Mouse (Mus musculus) hematopoietic multipotent progenitor cell, adult 10-12 weeks (in vitro differentiated cells): ENCODE measurements around the gene Stxbp1. TPM values are rescaled to one million over a fixed set of nuclear protein-coding genes. Genes with fewer than 3 reads are reported as not detected.

Source experiments
- polyA plus RNA-seq: library from polyadenylated mRNA; stranded (reverse); fragments of >175 nt; gene quantifications from 2 replicates; pipeline ENCODE4 v1.2.3, GENCODE M21; 2012; ENCODE audit warnings: low replicate concordance

Gene Stxbp1
- polyA plus RNA-seq = 1.4 and 3.5 TPM in 2 replicates

DNA sequence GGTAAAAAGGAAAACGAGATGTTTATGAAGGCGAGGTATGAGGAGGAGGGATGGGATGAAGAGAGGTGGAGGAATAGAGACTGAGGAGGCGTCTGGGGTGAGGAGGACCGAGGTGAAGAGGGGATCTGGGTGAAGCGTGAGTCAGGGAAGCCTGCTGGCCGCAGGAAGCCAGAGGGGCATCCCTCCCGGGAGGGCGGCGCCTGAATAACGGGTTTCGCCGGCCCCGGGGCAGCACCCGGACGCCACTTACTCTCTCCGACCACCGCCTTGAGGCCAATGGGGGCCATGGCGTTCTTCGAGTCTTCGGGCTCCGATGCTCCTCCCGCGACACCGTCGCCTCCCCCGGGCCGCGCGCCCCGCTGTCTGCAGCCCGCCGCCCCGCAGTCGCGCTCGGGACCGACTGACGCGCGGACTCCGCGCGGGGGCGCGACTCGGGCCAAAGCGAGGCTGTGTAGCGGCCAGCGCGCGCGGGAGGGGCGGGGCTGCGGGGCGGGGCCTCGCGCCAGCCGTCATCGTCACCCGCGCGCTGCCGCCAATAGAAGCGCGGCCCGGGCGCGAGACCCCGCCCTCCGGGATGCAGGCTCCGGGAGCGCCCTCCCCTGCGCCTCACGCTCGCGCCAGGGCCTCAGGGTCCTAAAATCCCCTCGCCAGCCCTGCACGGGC, at the start of gene Stxbp1:
Stxbp1 (minus strand) TSS at position 441 of the 663 bp plus-strand sequence.

DNA sequence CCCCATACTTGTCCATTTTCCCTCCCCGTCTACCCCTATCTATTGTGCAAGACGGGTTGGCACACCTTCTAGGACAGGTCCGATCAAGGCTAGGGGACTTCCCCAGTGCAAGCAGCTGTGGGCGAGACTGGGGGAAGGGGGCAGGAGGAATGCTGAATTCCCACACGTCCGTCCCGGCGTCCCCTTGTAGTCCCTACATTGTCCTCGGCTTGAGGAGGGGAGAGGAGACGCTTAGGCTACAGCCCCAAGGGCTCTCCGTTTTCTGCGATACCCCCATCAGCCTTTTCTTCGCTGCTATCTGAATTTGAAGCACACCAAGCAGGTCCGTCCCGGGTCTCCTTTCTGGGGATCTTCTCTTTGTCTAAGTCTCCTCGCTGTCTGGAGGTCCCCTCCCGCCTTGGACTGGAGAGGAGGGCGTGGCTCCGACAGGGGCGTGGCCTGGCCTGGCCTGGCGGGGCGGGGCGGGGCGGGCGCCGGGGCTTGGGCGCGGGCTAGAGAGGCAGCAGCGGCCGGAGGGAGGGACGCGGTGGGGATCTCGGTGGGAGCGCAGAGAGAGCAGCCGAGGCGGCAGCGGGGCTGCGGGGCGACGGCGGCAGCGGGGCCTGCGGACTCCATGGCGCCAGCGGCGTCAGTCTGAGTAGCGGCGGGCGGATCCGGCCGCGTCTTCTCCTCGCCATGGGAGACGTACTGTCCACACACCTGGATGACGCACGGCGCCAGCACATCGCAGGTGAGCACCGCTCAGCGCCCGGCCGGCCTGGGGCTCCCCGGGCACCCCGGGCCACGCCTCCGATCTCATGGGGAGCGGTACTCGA, 28.8 kb upstream of the Stxbp1 start, which contains the start of gene Fam129b:
Fam129b (plus strand) TSS at position 440 of the 815 bp plus-strand sequence.

GRCm38 (mm10) chr2:32784048-32784681, 62.9 kb downstream of the Stxbp1 start, which contains the start of gene Cfap157:
TSS of gene Cfap157 (minus strand) at chr2:32784428.

DNA sequence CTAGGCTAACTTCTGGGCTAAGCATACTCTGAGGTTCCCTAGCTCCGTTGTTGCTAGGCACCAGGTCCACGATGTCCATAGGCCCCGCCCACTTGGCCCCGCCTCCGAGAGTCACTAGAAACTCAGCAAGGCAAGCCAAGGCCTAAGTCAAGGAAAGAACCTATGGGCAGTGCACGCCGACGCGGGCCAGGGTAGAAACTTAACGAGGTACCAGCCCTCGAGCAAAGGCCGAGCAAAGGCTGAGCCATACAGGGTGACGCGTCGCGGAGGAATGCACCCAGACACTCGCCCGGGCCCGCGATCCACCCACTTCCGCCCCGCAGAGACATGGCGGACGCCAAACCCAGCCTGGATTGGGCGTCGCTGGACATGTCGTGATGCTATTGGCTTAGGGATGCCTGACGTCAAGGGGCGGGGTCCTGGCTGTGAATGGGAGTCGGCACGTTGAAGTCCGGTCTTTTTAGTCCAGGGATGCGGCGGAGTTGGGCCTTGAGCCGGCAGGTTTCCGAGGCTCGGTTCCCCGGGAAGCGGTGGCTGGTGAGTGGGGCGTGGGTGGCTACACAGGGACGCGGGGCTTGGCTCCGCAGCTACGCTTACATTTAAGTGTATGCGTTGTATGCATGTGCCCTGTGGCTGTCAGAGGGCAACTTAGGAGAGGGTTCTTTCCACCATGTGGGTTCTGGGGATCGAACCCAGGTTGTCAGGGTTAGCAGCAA, 71.5 kb downstream of the Stxbp1 start, which contains the start of the genes Ttc16 and Ptrh1:
Ttc16 (minus strand) TSS at position 275 of the 716 bp plus-strand sequence.
Ptrh1 (plus strand) TSS at position 428 of the 716 bp plus-strand sequence.

GRCm38 (mm10) chr2:32757056-32757845, 89.8 kb downstream of the Stxbp1 start, which contains the start of gene Tor2a:
TSS of gene Tor2a (plus strand) at chr2:32757234.

DNA sequence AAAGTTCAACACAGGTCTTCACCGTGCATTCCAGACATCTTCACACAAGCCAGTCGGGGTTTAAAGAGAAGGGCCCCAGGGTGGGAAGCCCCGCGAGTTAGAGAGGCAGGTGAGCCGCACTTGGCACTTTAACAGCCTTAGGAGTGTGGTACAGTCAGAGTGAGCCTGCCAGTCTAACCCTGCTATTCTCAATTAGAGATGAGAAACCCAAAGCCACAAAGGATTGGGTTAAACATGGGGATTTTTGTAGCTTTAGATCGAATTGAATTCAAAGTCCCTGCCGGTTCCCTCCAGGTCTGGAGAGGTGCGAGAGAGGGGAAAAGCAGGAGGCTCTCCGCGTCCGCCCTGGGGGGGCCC, 106.2 kb downstream of the Stxbp1 start, which contains the start of gene 6330409D20Rik:
6330409D20Rik (minus strand) TSS at position 101 of the 357 bp plus-strand sequence.

Other genes starting within 250 kb of the Stxbp1 start
- 15.4 and 20.9 TPM in 2 replicates for gene St6galnac6, start 247.5 kb downstream of the Stxbp1 start, polyA plus RNA-seq
- gene Ak1, start 225.5 kb downstream of the Stxbp1 start, polyA plus RNA-seq = 0.09 and 0.66 TPM in 2 replicates
- gene Eng, start 200.7 kb downstream of the Stxbp1 start, polyA plus RNA-seq = 13.8 and 31.2 TPM in 2 replicates
- gene Fpgs, start 143.1 kb downstream of the Stxbp1 start, polyA plus RNA-seq = 47.2 and 135 TPM in 2 replicates
- 91.0 and 160 TPM in 2 replicates for gene Cdk9, start 134.2 kb downstream of the Stxbp1 start, polyA plus RNA-seq
- gene Sh2d3c, start 126.2 kb downstream of the Stxbp1 start, polyA plus RNA-seq = 153 and 217 TPM in 2 replicates
- gene 6330409D20Rik, start 106.2 kb downstream of the Stxbp1 start, polyA plus RNA-seq = not detected in 2 replicates
- 61.8 and 69.6 TPM in 2 replicates for gene Tor2a, start 90.0 kb downstream of the Stxbp1 start, polyA plus RNA-seq
- gene Ttc16, start 71.6 kb downstream of the Stxbp1 start, polyA plus RNA-seq = 0.04 and 0.09 TPM in 2 replicates
- 2.4 and 6.0 TPM in 2 replicates for gene Ptrh1, start 71.5 kb downstream of the Stxbp1 start, polyA plus RNA-seq
- not detected in 2 replicates for gene Cfap157, start 62.8 kb downstream of the Stxbp1 start, polyA plus RNA-seq
- 10.9 and 38.1 TPM in 2 replicates for gene Fam129b, start 28.9 kb upstream of the Stxbp1 start, polyA plus RNA-seq
- gene Rpl12, start 114.3 kb upstream of the Stxbp1 start, polyA plus RNA-seq = 1,267 and 2,336 TPM in 2 replicates
- 12.7 and 17.3 TPM in 2 replicates for gene Lrsam1, start 114.4 kb upstream of the Stxbp1 start, polyA plus RNA-seq
- 41.9 and 165 TPM in 2 replicates for gene Slc2a8, start 134.8 kb upstream of the Stxbp1 start, polyA plus RNA-seq